Mouse (Mus musculus) gastrocnemius, postnatal 25 days (tissue): Measurements from ENCODE around the gene Gm20517. TPM values are rescaled to one million over a fixed set of nuclear protein-coding genes. Genes with fewer than 3 reads are reported as not detected.
"Not testable (repeated sequence)": the region's sequence is repeated elsewhere in the genome, so short reads cannot be mapped to it uniquely, and the experiment has no call there.

Experiments used
- DNase-seq: peaks from one replicate; pipeline ENCODE4 v3.0.0; 2022
- total RNA-seq, 2 experiments: library from RNA; stranded (reverse); gene quantifications; 1 replicate in 1 of 2; 2 replicates in 1 of 2; pipeline ENCODE4 v1.2.3; 2021

Gm20517 gene
- total RNA-seq, 2 experiments from 2014 or later = 2.3 to 2.5 TPM

DNA sequence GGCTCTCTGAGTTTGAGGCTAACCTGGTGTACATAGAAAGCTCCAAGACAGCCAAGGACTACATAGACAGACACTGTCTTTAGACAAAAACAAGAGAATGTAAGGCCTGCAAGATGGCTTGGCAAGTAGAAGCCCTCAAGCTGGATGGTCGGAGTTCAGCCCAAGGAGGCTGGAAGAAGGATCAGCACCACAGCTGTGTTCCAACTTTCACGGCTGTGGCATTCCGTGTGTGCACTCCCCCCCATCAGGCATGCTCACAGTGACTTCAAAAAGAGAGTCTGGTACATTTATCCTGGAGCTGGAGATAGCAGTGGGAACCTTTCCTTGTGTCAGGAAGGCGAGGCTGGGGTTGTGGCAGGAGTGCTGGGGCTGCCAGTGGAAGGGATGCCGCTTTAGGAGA lies 14.6 kb downstream of the Gm20517 start:
- no peak for DNase-seq

- DNase-seq = no peak
These were observed 16.4 kb downstream of the Gm20517 start for GRCm38 (mm10) chr17:47627791-47628190.

GRCm38 (mm10) chr17:47628851-47629676 lies 17.7 kb downstream of the Gm20517 start:
- DNase-seq = peak; percentile 94

GRCm38 (mm10) chr17:47629717-47630677 lies 18.6 kb downstream of the Gm20517 start:
- DNase-seq = peak; percentile 34

GRCm38 (mm10) chr17:47630678-47631065 lies 19.3 kb downstream of the Gm20517 start, which contains the start of gene Usp49:
Usp49 (plus strand) TSS chr17:47630690.
- DNase-seq = no peak

DNA sequence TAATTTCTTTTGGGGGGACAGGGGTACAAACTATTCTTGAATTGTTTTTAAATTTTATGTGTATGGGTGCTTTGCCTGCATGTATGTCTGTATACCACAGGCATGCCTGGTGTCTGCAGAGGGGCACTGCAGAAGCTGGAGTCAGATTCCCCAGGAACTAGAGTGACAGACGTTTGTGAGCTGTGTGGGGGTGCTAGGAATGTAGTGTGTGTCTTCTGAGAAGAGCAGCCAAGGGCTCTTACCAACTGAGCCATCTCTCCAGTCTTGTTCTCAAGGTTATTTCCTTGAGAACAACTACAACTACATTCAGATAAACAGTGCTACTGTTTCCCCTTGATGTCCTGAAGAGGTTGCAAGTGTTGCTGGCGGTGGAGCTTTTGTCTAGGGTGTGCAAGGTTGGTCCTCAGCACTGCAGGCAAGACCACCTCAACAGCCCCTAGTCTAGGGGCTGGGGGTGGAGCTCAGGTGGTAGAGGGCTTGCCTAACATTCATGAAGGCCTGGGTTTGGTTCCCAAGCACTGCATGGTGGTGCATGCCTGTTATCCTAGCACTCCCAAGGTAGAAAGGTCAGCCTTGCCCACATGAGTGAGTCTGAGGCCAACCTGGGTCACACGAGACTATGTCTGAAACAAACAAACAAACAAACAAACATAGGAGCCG lies 20.9 kb downstream of the Gm20517 start:
- no peak for DNase-seq

- no peak for DNase-seq
These were observed 22.8 kb downstream of the Gm20517 start for GRCm38 (mm10) chr17:47633999-47634770.

GRCm38 (mm10) chr17:47642992-47643391 lies 31.6 kb downstream of the Gm20517 start:
- DNase-seq = no peak

GRCm38 (mm10) chr17:47646683-47647082 lies 35.3 kb downstream of the Gm20517 start:
- peak; percentile 42 for DNase-seq

DNA sequence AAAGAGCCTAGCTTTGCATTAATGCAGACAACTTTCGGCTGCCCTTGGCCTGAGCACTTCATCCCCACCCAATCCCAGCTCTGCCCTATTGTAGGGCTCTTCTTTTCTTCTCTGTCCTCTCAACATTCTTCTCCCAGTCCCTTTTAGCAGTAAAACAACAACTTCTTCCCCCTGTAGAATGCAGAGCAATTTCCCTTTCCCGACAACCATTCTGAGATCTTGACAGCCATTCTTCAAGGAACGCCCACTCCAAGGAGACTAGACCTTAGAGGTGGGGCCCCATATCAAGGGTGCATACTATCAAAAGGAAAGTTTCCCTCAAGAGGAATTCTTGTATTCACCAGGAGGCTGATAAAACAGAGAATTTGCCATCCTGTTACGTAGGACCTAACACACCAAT lies 37.6 kb downstream of the Gm20517 start:
- no peak for DNase-seq

- no peak for DNase-seq
These were observed 40.6 kb downstream of the Gm20517 start for GRCm38 (mm10) chr17:47651953-47652352.

DNA sequence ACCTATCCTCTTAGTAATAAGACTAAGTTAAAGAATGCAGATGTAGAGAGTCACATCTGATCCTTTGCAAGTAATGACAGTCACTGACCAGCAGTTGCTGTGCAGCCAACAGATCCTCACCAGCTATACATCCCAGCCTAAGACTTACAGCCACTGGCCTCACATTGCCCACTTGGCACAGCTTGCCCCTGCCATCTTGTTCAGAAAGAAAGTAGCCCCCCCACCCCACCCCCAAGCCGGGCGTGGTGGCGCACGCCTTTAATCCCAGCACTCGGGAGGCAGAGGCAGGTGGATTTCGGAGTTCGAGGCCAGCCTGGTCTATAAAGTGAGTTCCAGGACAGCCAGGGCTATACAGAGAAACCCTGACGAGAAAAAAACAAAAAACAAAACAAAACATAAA lies 43.0 kb downstream of the Gm20517 start:
- not testable (repeated sequence) for DNase-seq

DNA sequence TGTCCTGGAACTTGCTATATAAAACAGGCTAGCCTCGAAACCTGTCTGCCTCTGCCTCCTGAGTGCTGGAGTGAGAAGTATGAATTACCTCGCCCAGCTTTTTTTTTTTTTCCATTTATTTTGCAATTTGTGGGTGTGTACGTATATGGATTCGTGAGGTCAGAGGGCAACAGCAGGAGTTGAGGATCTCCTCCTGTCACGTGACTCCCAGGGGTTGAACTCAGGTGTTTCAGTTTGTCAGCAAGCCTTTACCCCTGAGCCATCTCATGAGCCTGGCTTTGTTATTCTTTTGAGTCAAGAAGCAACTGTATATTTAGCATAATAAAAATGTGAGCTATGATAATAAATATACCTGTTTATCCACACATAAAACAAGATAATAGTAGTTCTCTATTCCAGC lies 44.3 kb downstream of the Gm20517 start:
- DNase-seq = no peak

- DNase-seq = no peak
These were observed 46.5 kb downstream of the Gm20517 start for GRCm38 (mm10) chr17:47657901-47658300.

- no peak for DNase-seq
These were observed 47.4 kb downstream of the Gm20517 start for GRCm38 (mm10) chr17:47658741-47659243.

DNA sequence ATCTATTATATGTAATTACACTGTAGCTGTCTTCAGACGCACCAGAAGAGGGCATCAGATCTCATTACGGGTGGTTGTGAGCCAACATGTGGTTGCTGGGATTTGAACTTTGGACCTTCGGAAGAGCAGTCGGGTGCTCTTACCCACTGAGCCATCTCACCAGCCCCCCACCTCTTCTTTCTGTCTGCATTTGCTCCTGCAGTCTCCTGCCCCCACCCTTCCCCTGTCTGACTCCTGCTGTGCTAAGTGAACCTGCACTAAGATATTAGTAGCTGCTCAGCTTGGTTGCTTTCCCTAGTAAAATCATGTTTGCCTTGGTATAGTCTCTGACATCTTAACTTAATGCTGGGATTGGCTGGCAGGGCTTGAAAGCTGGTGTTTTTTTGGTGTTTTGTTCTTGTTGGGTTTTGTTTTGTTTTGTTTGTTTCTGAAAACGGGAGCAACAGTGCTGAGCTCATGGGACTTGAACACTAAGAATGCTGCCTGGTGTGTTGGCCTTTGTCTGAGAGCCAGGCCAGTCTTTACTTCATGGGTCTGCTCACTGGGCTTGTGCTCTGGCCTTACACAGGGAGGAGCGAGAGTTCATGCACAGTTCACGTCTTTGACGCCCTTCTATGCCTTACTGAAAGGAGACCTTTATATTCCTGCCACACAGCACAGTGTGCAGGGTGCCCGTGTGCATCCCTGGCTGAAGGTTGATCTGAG lies 51.8 kb downstream of the Gm20517 start:
- DNase-seq = no peak

DNA sequence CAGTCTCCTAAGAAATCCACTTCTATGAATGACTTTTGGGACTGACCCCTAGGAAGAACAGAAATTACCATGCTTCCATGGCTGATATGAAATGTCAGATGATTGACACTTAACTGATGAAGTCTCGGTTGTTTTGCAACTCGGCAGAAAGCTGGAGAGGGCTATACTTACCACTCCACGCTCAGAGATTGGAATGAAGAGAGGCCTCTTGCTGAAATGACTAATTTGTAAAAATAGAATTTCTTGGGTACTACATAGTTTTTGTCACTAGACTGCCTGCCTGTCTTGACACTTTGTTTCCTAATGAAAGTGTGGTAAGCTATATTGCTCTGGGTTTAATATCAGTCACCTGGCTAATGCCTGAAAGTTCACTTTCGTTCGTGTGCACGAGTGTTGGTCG lies 53.1 kb downstream of the Gm20517 start:
- no peak for DNase-seq

DNA sequence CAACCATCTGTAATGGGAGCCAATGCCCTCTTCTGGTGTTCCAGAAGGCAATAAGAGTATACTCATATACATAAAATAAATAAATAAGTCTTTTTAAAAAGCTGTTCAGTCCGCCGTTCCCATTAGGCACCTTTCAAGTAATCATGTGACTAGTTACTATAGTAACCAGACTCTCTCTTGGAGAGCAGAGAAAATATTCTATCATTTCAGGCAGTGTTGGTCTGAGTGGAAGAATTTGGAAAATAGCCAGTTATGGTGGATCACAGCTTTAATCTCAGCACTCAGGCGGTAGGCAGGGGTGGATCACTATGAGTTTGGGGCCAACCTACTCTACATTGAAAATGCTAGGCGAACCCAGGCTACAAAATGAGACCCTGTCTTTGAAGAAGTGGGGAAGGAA lies 57.8 kb downstream of the Gm20517 start:
- no peak for DNase-seq

GRCm38 (mm10) chr17:47671988-47672310 lies 60.6 kb downstream of the Gm20517 start:
- no peak for DNase-seq

GRCm38 (mm10) chr17:47672311-47673111 lies 61.1 kb downstream of the Gm20517 start:
- DNase-seq = peak; percentile 78
